Comparison of ENCODE assay signal across 19 mouse cellular contexts in the genomic region with DNA sequence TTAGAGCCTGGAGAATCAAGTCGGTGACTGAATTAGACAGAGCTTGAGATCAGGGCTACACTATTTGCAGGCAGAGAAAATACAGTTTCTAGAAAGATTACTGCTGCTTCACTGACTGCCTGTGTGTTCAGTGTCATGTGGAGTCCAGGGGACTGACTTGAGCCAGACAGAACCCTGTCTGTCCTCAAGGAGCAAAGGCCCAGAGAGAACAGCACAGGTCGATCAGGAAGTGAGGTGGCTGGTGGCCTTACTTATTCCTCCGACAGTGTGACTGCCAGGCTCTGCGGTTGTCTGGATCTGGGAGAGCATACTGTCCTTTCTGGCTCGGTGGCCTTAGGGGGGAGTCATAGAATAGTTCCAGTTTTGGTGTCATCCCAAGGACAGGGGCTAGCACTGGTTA.
"Had no signal": no experiment of that assay in that cellular context is flagged by ENCODE, and none has a peak within 500 bp of the region (broad histone marks: within the 10 kb centered on the region; RNA-seq: fewer than 3 reads in every experiment).

No protein-coding gene starts in this region.

- DNase-seq: lung, adult 18-20 months; lung, embryonic 14.5 days; lung, postnatal 10 days; lung, postnatal 4 days; midbrain, embryonic 14.5 days; retina, postnatal 1 day; right cerebral cortex, adult 18-20 months; right cerebral cortex, postnatal 25 days; right cerebral cortex, postnatal 4 days; spleen, adult 18-20 months; thymus, adult 18-20 months; thymus, postnatal 25 days had no signal

- H3K9ac ChIP-seq: liver, embryonic 12.5 days; liver, embryonic 14.5 days; lung, embryonic 14.5 days; neural tube, embryonic 13.5 days; neural tube, embryonic 15.5 days had no signal

- H3K27ac ChIP-seq: liver, embryonic 12.5 days; liver, embryonic 14.5 days; midbrain, embryonic 10.5 days; neural tube, embryonic 13.5 days; neural tube, embryonic 15.5 days had no signal

- H3K9me3 ChIP-seq: liver, embryonic 12.5 days; midbrain, embryonic 10.5 days; neural tube, embryonic 13.5 days; neural tube, embryonic 15.5 days had no signal

- H3K27me3 ChIP-seq: liver, embryonic 12.5 days; neural tube, embryonic 13.5 days; neural tube, embryonic 15.5 days had no signal

- H3K4me3 ChIP-seq: liver, embryonic 12.5 days; midbrain, embryonic 10.5 days; myocyte; neural tube, embryonic 13.5 days; neural tube, embryonic 15.5 days had no signal

- H3K4me2 ChIP-seq: liver, embryonic 12.5 days; lung, embryonic 14.5 days; neural tube, embryonic 13.5 days; neural tube, embryonic 15.5 days had no signal

- ATAC-seq: liver, embryonic 12.5 days; midbrain, embryonic 16.5 days had no signal

- H3K4me1 ChIP-seq: liver, embryonic 12.5 days; midbrain, embryonic 10.5 days; neural tube, embryonic 13.5 days; neural tube, embryonic 15.5 days had no signal
